Mouse (Mus musculus) megakaryocyte, embryonic 14.5 days (primary cell): ENCODE data around the gene Dgkh.

Experiments used
- FLI1 ChIP-seq: IDR thresholded peaks from 2 replicates; pipeline ENCODE4 v1.6.1; 2012; ENCODE audit warnings: low read length, inconsistent platforms, mixed read lengths
- GATA1 ChIP-seq: IDR thresholded peaks from 3 replicates; pipeline ENCODE4 v1.6.1; 2012; ENCODE audit warnings: mixed read lengths, low read length, inconsistent platforms, borderline replicate concordance

- no peak for TF ChIP-seq FLI1
- TF ChIP-seq GATA1: no peak
Observed at GRCm38 (mm10) chr14:78562121-78562520, 170.5 kb downstream of the Dgkh start.
